28 mouse cellular contexts compared by ENCODE assay signal in the genomic region with DNA sequence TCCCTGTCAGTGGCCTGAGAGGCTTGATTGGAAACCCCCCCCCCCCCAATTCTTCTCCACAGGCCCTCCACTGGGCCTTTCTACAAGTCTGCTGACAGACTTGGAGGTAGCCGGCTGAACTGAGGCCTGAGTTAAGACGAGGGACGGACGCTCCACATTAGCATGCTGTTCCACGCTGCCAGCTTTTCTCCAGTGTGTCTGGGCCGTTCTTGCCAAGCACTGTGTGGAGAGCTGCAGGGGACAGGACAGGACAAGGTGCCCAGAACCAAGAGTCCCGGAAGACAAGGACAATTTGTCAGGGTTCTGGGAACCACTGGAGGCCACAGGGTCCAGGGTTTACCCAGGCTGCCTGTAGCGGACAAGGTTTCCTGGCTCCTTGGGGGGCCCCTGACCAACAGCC.
DNase-seq lines count a peak whose midpoint lies in the region; ATAC-seq and TF ChIP-seq lines count a peak whose summit lies in the region.
"Had no signal": no experiment of that assay in that cellular context is flagged by ENCODE, and none has a peak within 500 bp of the region (broad histone marks: within the 10 kb centered on the region; RNA-seq: fewer than 3 reads in every experiment).

No protein-coding gene starts in this region.

- no peak overlapping the region for H3K9ac ChIP-seq in hindbrain, postnatal 0 days (replicated peaks; ENCODE audit: low read length)
- H3K9ac ChIP-seq in hindbrain, embryonic 11.5 days (ENCODE audit: low read depth, low read length), result no peak overlapping the region
- H3K9ac ChIP-seq in midbrain, postnatal 0 days (replicated peaks; ENCODE audit: low read length, poor library complexity, severe bottlenecking), result no peak overlapping the region
- H3K9ac ChIP-seq in midbrain, embryonic 13.5 days (replicated peaks), result no peak overlapping the region
- H3K9ac ChIP-seq: embryonic facial prominence, embryonic 13.5 days; forebrain, embryonic 12.5 days; forebrain, embryonic 15.5 days; heart, embryonic 12.5 days; heart, embryonic 15.5 days; intestine, embryonic 15.5 days had no signal

- H3K27me3 ChIP-seq in hindbrain, postnatal 0 days (ENCODE audit: insufficient read depth, low read length), result no peaks in the 10 kb centered on the region
- no peaks in the 10 kb centered on the region; the same call in 1 of the 2 replicates for H3K27me3 ChIP-seq in hindbrain, embryonic 11.5 days (ENCODE audit: control insufficient read depth, insufficient read depth, low read length)
- H3K27me3 ChIP-seq in midbrain, postnatal 0 days (ENCODE audit: insufficient read depth, low read length), result no peaks in the 10 kb centered on the region; the same call in 1 of the 2 replicates
- H3K27me3 ChIP-seq in midbrain, embryonic 13.5 days, result peaks cover 15% of the 10 kb centered on the region; the same call in 1 of the 2 replicates
- H3K27me3 ChIP-seq: CH12.LX; forebrain, embryonic 15.5 days; intestine, embryonic 15.5 days had no signal

- TF ChIP-seq POLR2A in brain, embryonic 14.5 days (IDR thresholded peaks at IDR 0.05; ENCODE audit: borderline replicate concordance, extremely low read depth, insufficient read depth, insufficient read length, poor library complexity, severe bottlenecking), result no peak

- WGBS in hindbrain, postnatal 0 days, result 72% methylated on average over 8 of the region's 8 CpGs
- WGBS in hindbrain, embryonic 11.5 days, result 68% methylated on average over 8 of the region's 8 CpGs
- WGBS in midbrain, postnatal 0 days, result 54% methylated on average over 8 of the region's 8 CpGs
- 58% methylated on average over 8 of the region's 8 CpGs for WGBS in midbrain, embryonic 13.5 days

- no peak overlapping the region for H3K4me3 ChIP-seq in hindbrain, postnatal 0 days (ENCODE audit: low read length)
- H3K4me3 ChIP-seq in hindbrain, embryonic 11.5 days (ENCODE audit: low read depth, low read length), result no peak overlapping the region
- H3K4me3 ChIP-seq in midbrain, postnatal 0 days (ENCODE audit: low read depth, low read length), result no peak overlapping the region
- no peak overlapping the region for H3K4me3 ChIP-seq in midbrain, embryonic 13.5 days (replicated peaks)
- H3K4me3 ChIP-seq: embryonic facial prominence, embryonic 10.5 days; embryonic facial prominence, embryonic 13.5 days; erythroblast, embryonic 14.5 days; forebrain, embryonic 12.5 days; forebrain, embryonic 15.5 days; heart, embryonic 12.5 days; heart, embryonic 15.5 days; hindbrain, embryonic 10.5 days; intestine, embryonic 15.5 days had no signal

- ATAC-seq in hindbrain, postnatal 0 days, result peak; percentile 61; the same call in 1 of the 2 replicates
- ATAC-seq in hindbrain, embryonic 11.5 days (ENCODE audit: low FRiP score), result no peak
- ATAC-seq in midbrain, postnatal 0 days (ENCODE audit: low FRiP score), result no peak; the same call in 1 of the 2 replicates
- ATAC-seq in midbrain, embryonic 13.5 days, result no peak
- ATAC-seq: forebrain, embryonic 15.5 days; intestine, embryonic 15.5 days; Patski had no signal

- H3K9me3 ChIP-seq in hindbrain, postnatal 0 days (ENCODE audit: low read length), result no peaks in the 10 kb centered on the region
- H3K9me3 ChIP-seq in hindbrain, embryonic 11.5 days (ENCODE audit: control insufficient read depth, low read length), result no peaks in the 10 kb centered on the region
- H3K9me3 ChIP-seq in midbrain, postnatal 0 days (ENCODE audit: low read length), result no peaks in the 10 kb centered on the region
- no peaks in the 10 kb centered on the region for H3K9me3 ChIP-seq in midbrain, embryonic 13.5 days
- H3K9me3 ChIP-seq: embryonic facial prominence, embryonic 10.5 days; embryonic facial prominence, embryonic 13.5 days; forebrain, embryonic 12.5 days; forebrain, embryonic 15.5 days; G1E; heart, embryonic 12.5 days; heart, embryonic 15.5 days; hindbrain, embryonic 10.5 days; intestine, embryonic 15.5 days had no signal

- H3K4me2 ChIP-seq in hindbrain, postnatal 0 days (ENCODE audit: low read depth, low read length), result no peak overlapping the region
- no peak overlapping the region for H3K4me2 ChIP-seq in hindbrain, embryonic 11.5 days (replicated peaks; ENCODE audit: low read depth, low read length)
- no peak overlapping the region for H3K4me2 ChIP-seq in midbrain, postnatal 0 days (ENCODE audit: low read depth, low read length, poor library complexity, severe bottlenecking)
- H3K4me2 ChIP-seq in midbrain, embryonic 13.5 days (replicated peaks), result no peak overlapping the region
- H3K4me2 ChIP-seq: embryonic facial prominence, embryonic 13.5 days; forebrain, embryonic 12.5 days; forebrain, embryonic 15.5 days; heart, embryonic 12.5 days; heart, embryonic 15.5 days; intestine, embryonic 15.5 days had no signal

- DNase-seq in cerebellum, adult 9-11 months, result peak; percentile 16
- no peak for DNase-seq in cerebellum, postnatal 25 days
- DNase-seq in hindbrain, postnatal 0 days (ENCODE audit: low spot score), result peak; percentile 32
- no peak for DNase-seq in hindbrain, embryonic 11.5 days (ENCODE audit: low spot score)
- peak; percentile 27 for DNase-seq in midbrain, postnatal 0 days (ENCODE audit: low spot score)
- DNase-seq in brain, embryonic 14.5 days (ENCODE audit: low read depth), result peak; percentile 38
- DNase-seq: adrenal gland, postnatal 10 days; adrenal gland, postnatal 36 days; B cell, adult 2 months; cerebellum, adult 11 months; cerebellum, adult 8-10 months; embryo, embryonic 11 days; gastrocnemius, postnatal 25 days; heart, postnatal 10 days; heart, postnatal 36 days had no signal

- no peak overlapping the region for H3K27ac ChIP-seq in hindbrain, postnatal 0 days
- H3K27ac ChIP-seq in hindbrain, embryonic 11.5 days (ENCODE audit: low read depth, low read length), result no peak overlapping the region
- no peak overlapping the region for H3K27ac ChIP-seq in midbrain, postnatal 0 days (ENCODE audit: low read depth, low read length)
- H3K27ac ChIP-seq in midbrain, embryonic 13.5 days, result no peak overlapping the region
- H3K27ac ChIP-seq: embryonic facial prominence, embryonic 10.5 days; embryonic facial prominence, embryonic 13.5 days; forebrain, embryonic 12.5 days; forebrain, embryonic 15.5 days; heart, embryonic 15.5 days; hindbrain, embryonic 10.5 days; intestine, embryonic 15.5 days had no signal

- no peak for TF ChIP-seq CTCF in hindbrain, postnatal 0 days (IDR thresholded peaks at IDR 0.05; ENCODE audit: low read depth)
- TF ChIP-seq CTCF in midbrain, postnatal 0 days (IDR thresholded peaks at IDR 0.05), result no peak
- TF ChIP-seq CTCF in brain, embryonic 14.5 days (IDR thresholded peaks at IDR 0.05; ENCODE audit: borderline replicate concordance, extremely low read depth, insufficient read depth, insufficient read length), result no peak

- H3K4me1 ChIP-seq in hindbrain, postnatal 0 days (ENCODE audit: insufficient read depth, low read length), result no peaks in the 10 kb centered on the region
- no peaks in the 10 kb centered on the region for H3K4me1 ChIP-seq in hindbrain, embryonic 11.5 days (replicated peaks; ENCODE audit: control insufficient read depth, insufficient read depth, low read length)
- no peaks in the 10 kb centered on the region for H3K4me1 ChIP-seq in midbrain, postnatal 0 days (ENCODE audit: insufficient read depth, low read length)
- H3K4me1 ChIP-seq in midbrain, embryonic 13.5 days (replicated peaks), result peaks cover 14% of the 10 kb centered on the region
- H3K4me1 ChIP-seq: embryonic facial prominence, embryonic 13.5 days had no signal

- H3K36me3 ChIP-seq in hindbrain, postnatal 0 days (ENCODE audit: insufficient read depth, low read length), result no peaks in the 10 kb centered on the region
- no peaks in the 10 kb centered on the region for H3K36me3 ChIP-seq in hindbrain, embryonic 11.5 days (ENCODE audit: control insufficient read depth, insufficient read depth, low read length)
- no peaks in the 10 kb centered on the region for H3K36me3 ChIP-seq in midbrain, postnatal 0 days (ENCODE audit: insufficient read depth, low read length)
- H3K36me3 ChIP-seq in midbrain, embryonic 13.5 days, result no peaks in the 10 kb centered on the region
- H3K36me3 ChIP-seq: embryonic facial prominence, embryonic 10.5 days; embryonic facial prominence, embryonic 13.5 days; forebrain, embryonic 12.5 days; forebrain, embryonic 15.5 days; G1E; heart, embryonic 12.5 days; heart, embryonic 15.5 days; hindbrain, embryonic 10.5 days; intestine, embryonic 15.5 days had no signal

Comparison
In these comparisons a context has a peak if more than half of its experiments do, and no peak if none do; other contexts are left out.
1. DNase-seq: peak in cerebellum, adult 9-11 months (single experiment), hindbrain, postnatal 0 days (single experiment), midbrain, postnatal 0 days (single experiment) and brain, embryonic 14.5 days (single experiment); none in cerebellum, postnatal 25 days (0 of 2) and hindbrain, embryonic 11.5 days (single experiment).